Mouse (Mus musculus) CD4-positive, CD25-positive, alpha-beta regulatory T cell, adult 2 months (primary cell): ENCODE measurements at regions not wholly inside any gene's neighbourhood (a gene's known extent, or its start where the extent isn't known, plus 50 kb on each side); places are given as distances from the start of the nearest gene placed in this dataset.

Experiments used
- DNase-seq: peaks from one replicate; pipeline ENCODE4 v3.0.0-alpha.2; 2012; ENCODE audit warnings: low read depth, low spot score

DNA sequence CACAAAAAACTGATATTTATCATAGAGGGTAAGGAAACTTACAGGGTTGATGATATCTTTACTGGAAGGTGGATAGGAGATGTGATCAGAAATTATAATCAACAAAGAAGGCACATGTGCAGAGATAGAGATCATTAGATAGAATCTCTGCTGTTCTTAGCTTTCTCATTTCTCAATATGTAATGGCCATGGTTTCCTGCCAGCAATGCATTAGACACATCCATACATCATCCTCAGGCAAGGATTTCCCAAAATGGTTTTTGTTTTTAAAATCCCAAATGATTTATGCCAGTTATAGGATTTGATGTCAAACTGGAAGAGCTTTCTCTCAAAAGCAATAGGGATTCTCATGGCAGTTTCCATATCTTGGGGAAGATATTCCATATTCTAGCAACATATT is 52.0 kb upstream of the C030005K15Rik start:
- no peak for DNase-seq

- DNase-seq, result no peak
Observed at GRCm38 (mm10) chr10:97779335-97779734, 52.8 kb upstream of the C030005K15Rik start.

DNA sequence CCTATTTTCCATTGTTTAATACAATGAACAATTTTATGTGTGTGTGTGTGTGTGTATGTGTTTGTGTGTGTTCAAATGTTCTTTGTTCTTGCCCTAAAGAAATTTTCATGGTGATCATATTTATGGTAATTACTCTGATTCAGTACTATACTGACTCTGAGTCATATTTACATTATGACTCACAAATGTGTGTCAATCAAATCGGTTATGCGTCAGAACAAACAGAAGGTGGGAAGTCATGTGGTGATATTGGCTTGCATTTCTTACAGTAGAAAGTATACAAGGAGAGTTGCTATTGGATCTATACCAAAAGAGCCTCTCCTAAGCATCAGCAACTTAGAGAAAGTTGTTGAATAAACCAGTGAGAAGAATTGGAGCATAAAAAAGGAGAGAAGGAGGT is 67.2 kb upstream of the C030005K15Rik start:
- DNase-seq, result no peak

GRCm38 (mm10) chr10:97801448-97802265 is 75.1 kb upstream of the C030005K15Rik start:
- no peak for DNase-seq

DNA sequence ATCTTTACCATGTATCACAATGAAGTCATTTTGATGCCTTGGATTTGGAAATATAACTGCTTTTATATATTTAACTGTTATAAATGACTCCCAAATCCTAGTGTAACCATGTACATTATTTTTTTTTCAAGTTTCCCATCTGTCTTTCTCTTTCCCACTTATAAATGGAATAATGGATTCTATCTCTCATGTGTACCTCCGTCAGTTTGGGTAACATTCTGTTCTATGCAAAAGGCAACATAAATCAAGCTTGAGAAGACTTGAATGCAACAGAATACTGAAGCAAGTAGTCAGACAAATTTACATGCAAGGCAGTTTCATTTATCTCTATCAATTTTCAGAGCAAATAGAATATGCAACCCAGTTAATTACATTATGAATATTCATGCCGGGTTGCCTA is 81.4 kb upstream of the C030005K15Rik start:
- DNase-seq, result no peak

GRCm38 (mm10) chr10:97842574-97842973 is 116.0 kb upstream of the C030005K15Rik start:
- no peak for DNase-seq

GRCm38 (mm10) chr10:97851487-97851886 is 124.9 kb upstream of the C030005K15Rik start:
- no peak for DNase-seq

DNA sequence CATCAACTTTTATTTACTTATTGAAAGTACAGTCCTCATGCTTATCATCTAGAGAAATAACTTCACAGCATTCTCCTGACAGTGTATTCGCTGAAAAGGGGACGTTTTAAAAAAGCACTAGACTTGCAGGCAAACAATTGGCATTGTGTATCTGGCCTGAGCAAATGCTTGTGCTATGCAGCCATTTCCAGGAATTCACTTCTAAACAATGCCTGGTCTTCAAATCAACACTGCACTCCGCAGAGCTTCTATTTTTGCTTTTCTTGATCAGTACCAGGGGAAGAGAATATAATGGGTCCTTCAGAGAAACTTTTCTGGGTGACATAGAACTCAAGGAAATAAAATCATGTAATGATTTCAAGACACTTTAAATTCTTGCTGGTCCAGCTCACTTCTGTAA is 150.5 kb upstream of the C030005K15Rik start:
- no peak for DNase-seq

GRCm38 (mm10) chr10:97886049-97886448 is 159.5 kb upstream of the C030005K15Rik start:
- DNase-seq, result no peak

- no peak for DNase-seq
Observed at GRCm38 (mm10) chr10:97905793-97906192, 179.2 kb upstream of the C030005K15Rik start.

DNA sequence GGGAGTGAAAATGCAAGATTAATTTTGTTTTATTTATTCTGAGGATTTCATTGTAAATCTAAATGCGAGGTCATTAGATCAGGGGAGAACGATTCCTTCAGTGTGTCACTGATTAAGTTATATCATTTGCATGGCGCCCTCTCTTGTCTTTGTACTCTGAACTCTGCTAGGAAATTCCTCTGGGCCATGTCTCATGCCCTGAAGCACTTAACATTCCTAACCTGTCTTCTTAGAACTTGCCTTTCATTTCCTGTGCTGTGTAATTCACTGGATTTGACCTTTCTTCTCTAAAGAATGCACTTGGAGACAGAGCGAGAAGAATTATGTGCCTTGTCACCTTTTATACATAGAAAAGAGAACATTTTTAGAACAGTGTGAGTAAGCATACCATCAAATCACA is 199.0 kb upstream of the C030005K15Rik start:
- DNase-seq, result no peak

GRCm38 (mm10) chr10:97940345-97940744 is 213.8 kb upstream of the C030005K15Rik start:
- DNase-seq, result no peak

GRCm38 (mm10) chr10:97965881-97966280 is 239.3 kb upstream of the C030005K15Rik start:
- DNase-seq, result no peak

DNA sequence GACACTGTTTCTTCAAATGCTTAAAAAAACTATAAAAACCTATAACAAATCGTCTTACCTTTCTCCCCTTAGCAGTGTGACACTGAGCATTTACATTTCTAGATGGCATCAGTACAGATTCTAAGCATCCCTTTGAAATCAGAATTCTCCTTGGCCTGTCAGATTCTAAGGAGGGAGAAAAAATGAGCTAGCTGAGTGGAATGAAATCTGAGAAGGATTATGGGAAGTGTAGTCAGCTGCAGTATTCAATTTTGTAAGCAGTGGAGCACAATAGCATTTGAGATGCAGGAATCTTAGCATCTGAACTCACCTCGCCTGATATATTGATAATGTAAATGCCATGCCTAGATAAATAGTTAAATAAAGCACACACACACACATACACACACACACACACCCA is 240.4 kb upstream of the C030005K15Rik start:
- no peak for DNase-seq

- DNase-seq, result no peak
Observed at GRCm38 (mm10) chr10:98007037-98007436, 280.5 kb upstream of the C030005K15Rik start.

GRCm38 (mm10) chr10:98008355-98008754 is 281.8 kb upstream of the C030005K15Rik start:
- DNase-seq, result no peak

DNA sequence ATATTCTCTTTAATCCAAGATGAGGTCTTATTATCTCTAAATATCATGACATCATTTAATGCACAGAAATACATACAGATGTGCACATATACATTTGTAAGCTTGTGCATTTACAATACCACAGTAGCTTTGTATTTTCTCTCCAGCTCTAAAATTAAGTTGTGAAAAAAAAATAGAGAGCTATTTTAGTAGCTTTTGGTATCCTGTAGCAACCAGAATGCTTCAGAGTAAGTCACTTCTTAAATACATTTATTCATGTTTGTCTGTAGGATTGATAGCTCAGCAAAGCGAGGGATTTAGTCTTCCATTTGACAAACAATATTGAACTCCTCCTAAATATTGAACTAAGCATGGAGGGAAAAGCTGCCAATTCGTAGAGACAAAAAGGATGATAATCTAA is 286.4 kb upstream of the C030005K15Rik start:
- DNase-seq, result no peak

DNA sequence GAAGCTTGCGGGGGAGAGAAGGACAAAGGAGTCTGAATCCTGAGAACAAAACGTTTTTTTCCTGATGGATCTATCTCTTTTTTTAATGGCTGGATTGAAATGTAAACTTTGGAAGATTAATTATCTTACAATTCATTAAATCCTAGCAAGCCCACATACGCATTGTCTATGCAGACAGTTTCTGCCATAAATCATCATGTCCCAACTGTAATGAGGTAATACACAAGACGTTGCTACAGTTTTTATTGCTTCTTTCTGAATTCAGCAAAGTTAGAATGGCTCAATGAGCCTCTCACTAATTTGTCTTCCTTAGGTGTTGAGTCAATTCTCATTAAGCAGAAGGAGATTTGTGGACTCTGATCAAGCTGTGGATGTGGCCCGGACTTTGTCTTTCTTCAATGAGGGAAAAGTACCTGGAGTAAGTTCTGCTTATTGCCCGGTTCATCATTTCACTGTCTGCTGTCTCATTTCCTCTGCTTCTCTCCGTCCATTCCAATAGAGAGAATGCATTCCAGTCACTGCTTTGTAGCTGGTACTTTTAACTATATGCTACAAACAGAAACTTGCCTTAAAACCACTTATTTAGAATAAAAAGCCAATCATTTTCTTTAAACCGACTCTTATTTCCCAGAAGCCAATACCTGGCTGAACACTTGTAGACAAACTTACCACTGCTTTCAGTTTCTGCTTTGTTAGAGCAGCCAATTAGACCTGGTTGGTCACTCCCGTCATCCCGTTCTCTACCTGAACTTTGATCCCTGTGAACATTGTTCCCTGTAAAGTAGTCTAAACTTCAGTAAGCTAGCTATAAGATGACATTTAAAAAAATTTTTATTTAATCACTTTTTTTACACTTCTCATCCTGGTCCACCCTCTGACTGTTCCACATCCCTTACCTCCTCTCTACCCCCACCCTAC is 288.7 kb upstream of the C030005K15Rik start:
- no peak for DNase-seq

- DNase-seq, result no peak
Observed at GRCm38 (mm10) chr10:98016596-98017304, 290.2 kb upstream of the C030005K15Rik start.

DNA sequence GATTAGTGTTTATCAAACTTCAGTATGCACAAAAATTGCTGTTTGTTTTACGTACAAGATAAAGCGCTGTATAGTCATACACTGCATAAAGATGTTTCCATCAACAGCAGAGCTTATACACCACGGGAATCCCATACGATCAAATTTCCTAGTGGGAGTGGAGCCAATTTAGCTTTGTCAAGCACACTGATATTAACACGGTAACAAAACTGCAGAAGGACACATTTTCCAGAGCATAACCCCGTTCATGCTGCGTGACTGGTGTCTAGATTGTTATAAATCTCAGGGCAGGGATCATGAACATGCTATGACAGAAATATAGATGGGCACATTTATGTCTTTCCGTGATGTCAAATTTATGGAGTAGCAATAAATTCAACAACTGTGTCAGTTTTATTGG is 302.6 kb upstream of the C030005K15Rik start:
- DNase-seq, result no peak

DNA sequence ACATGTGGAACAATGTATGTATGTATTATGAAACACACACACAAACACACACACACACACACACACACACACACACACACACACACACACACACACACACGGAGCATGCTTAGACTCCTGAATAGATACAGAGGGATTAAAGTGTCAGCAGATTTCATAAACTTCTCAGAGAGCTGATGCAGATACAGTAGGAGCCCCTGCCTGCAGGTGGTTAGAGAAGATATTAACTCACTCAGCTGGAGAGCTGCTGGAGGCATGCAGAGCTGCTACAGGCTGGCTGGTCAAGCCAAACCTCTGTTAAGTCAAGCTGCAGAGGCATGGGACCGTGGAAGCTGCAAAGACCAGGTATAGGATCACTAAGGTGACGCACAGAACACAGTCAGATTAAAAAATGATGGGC is 303.1 kb upstream of the C030005K15Rik start:
- no peak for DNase-seq

DNA sequence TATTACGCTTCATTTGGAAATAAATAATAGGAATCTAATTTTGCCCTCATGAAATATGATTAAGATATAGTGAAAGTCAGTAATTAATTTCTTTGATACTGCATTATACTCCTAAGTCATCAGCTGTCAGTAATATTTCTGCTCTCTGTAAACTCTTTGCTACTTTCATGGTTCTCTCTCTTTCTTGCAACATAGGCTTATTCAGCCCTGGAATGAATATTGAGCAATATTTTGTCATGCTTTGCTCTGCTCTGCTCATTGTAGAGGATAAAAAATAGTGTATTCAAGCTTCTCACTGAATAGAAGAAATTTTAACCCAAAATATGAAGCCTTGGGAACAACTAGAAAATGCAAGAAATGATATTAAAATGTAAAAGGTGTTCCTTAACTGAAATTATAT is 306.1 kb upstream of the C030005K15Rik start:
- no peak for DNase-seq
